Mouse (Mus musculus): ENCODE results near the gene Acy3. TPM values are rescaled to one million over a fixed set of nuclear protein-coding genes. Genes with fewer than 3 reads are reported as not detected.

The Acy3 gene
- polyA plus RNA-seq, 1 experiment from 2014 or later, result 4.6 TPM

DNA sequence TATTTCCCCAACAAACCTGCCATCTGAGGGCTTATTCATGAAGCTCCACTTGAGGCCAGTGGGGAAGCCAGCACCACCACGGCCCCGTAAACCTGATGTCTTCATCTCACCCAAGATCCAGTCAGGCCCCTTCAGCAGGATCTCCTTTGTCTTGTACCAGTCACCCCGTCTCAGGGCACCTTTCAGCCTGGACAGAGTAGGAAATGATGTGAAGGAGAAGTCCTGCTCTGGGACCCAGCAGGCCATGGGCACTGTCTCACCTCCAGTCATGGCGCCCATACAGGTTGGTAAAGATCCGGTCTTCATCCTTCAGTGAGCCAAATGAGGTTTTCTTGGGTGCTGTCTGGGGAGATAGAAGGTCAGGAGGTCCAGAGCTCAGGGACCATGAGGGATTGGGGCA lies 24.7 kb downstream of the Acy3 start:
- H3K9ac ChIP-seq, result no peak overlapping the region
- peak overlapping the region; percentile 7; the same call in 1 of the 2 replicates for H3K4me3 ChIP-seq
- H3K27me3 ChIP-seq, result no peaks in the 10 kb centered on the region
- H3K36me3 ChIP-seq, result peaks cover 50% of the 10 kb centered on the region
- peaks cover 6% of the 10 kb centered on the region for H3K4me1 ChIP-seq
- ATAC-seq (ENCODE audit: low FRiP score, low read depth), result no peak
- H3K9me3 ChIP-seq, result no peaks in the 10 kb centered on the region
- no peak overlapping the region for H3K27ac ChIP-seq
- WGBS, result 92% methylated on average over 5 of the region's 5 CpGs
- peak overlapping the region; percentile 81; the same call in 1 of the 2 replicates for H3K4me2 ChIP-seq (replicated peaks)

DNA sequence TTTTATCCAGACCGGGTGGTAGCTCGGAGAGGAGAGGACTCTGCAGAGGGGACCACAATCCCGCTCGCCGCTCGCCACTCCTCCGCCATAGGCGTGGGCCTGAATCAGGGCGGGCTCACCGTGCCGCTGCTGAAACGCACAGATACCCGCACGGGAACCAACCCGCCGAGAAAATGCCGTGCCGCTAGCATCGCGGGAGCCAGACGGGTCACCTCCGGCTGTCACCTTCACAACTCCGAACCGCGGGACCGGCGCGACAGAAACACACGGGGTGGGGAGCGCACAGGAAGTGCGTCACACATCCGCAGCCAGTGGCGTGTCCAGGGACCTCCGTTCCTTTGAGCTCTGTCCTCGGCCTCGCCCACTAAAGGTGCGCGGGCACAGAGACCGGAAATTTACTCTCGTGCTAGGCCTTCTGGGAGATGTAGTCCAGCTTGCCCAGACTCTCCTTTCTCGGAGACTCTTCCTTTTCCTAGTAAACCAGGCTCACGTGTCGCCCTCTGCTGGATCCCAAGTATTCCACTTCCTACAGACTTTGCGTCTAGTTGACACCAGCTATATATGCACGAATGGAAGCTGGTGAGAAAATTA lies 26.2 kb downstream of the Acy3 start, which contains the start of gene Ndufv1:
Ndufv1 (minus strand) TSS at position 375 of the 591 bp plus-strand sequence.
- peak within 1 kb of the TSS; percentile 44 for H3K27ac ChIP-seq
- peak within 1 kb of the TSS; percentile 83 for H3K4me3 ChIP-seq

DNA sequence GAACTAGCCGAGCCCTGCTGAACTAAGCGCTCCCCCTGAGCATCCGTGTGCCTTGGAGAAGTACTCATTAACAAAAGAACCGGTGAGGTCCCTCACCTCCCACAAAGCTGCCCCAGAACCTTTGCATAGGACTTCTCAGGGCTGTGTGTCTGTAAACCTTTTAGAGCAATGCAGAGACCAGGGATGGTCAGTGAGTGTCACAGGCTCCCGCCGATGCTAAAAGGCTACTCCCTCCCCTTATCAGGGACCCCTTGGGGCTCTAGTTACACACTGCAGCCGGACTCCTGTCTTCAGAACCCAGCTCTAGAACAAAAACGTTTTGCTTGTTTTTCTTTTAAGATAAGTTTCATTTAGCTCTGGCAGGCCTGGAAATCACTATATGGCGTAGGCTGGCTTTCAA lies 26.7 kb downstream of the Acy3 start:
- peak overlapping the region; percentile 57 for H3K9ac ChIP-seq
- peak overlapping the region; percentile 62 for H3K4me2 ChIP-seq (replicated peaks)
- 21% methylated on average over 9 of the region's 9 CpGs for WGBS
- no peak; the same call in none of the 2 replicates for ATAC-seq (ENCODE audit: low FRiP score, low read depth)
- H3K27ac ChIP-seq, result no peak overlapping the region
- H3K4me1 ChIP-seq, result peaks cover 6% of the 10 kb centered on the region
- no peaks in the 10 kb centered on the region for H3K27me3 ChIP-seq
- H3K4me3 ChIP-seq, result peak overlapping the region; percentile 83
- no peaks in the 10 kb centered on the region for H3K9me3 ChIP-seq
- peaks cover 30% of the 10 kb centered on the region for H3K36me3 ChIP-seq

More for the DNA sequence above, 26.2 kb downstream of the Acy3 start, which contains the start of gene Ndufv1:
- peaks cover 35% of the 10 kb centered on the region for H3K36me3 ChIP-seq
- peak within 1 kb of the TSS; percentile 85 for H3K9ac ChIP-seq
- peak within 1 kb of the TSS; percentile 81 for H3K4me2 ChIP-seq (replicated peaks)
- peak; percentile 99 for ATAC-seq (ENCODE audit: low FRiP score, low read depth)
- no peaks in the 10 kb centered on the region for H3K27me3 ChIP-seq
- under 1% methylated on average over 45 of the region's 45 CpGs for WGBS
- peaks cover 6% of the 10 kb centered on the region for H3K4me1 ChIP-seq
- H3K9me3 ChIP-seq, result no peaks in the 10 kb centered on the region

DNA sequence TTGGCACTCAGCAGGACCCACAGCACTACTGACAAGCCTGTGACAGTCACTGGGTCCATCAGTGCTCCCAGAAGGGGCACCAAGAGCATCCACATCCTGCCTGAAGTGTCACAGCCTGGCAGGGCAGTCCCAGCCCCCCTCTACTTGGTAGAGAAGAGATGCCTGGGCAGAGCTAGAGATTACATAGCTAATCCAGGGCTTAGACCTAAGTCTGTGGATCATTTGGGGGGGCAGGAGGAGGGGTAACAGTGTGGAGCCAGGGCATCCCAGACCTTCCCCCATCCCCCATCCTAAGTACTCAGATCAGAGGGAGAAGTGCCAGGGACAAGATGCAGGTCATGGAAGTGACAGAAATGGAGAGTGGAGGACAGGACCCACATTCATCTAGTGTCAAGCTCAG lies 28.4 kb downstream of the Acy3 start:
- no peaks in the 10 kb centered on the region for H3K27me3 ChIP-seq
- no peak overlapping the region for H3K4me3 ChIP-seq
- peaks cover 14% of the 10 kb centered on the region for H3K4me1 ChIP-seq
- H3K4me2 ChIP-seq (replicated peaks), result no peak overlapping the region
- no peak overlapping the region for H3K27ac ChIP-seq
- peaks cover 12% of the 10 kb centered on the region for H3K36me3 ChIP-seq
- H3K9me3 ChIP-seq, result no peaks in the 10 kb centered on the region
- 0 out of 2 replicates have a peak overlapping the region, but pooled peaks have one; percentile 45 for H3K9ac ChIP-seq
- ATAC-seq (ENCODE audit: low FRiP score, low read depth), result no peak

DNA sequence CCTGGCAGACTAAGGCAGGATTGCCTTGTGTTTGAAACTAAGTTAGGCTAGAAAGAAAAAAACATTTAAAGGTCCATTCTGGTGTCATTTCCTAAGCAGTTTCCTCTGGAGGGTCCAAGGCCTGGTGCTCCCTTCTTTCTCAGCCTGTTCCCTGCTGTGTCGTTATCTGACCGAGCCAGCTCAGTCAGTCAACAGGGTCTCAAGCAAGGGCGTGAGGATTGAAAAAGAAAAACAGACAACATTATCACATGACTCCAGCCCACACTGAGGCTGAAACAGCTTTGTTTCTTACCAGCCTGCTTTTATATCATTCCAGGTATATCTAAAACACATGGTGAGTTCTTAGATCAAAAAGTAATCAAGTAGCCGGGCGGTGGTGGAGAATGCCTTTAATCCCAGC lies 29.3 kb downstream of the Acy3 start:
- ATAC-seq (ENCODE audit: low FRiP score, low read depth), result no peak

DNA sequence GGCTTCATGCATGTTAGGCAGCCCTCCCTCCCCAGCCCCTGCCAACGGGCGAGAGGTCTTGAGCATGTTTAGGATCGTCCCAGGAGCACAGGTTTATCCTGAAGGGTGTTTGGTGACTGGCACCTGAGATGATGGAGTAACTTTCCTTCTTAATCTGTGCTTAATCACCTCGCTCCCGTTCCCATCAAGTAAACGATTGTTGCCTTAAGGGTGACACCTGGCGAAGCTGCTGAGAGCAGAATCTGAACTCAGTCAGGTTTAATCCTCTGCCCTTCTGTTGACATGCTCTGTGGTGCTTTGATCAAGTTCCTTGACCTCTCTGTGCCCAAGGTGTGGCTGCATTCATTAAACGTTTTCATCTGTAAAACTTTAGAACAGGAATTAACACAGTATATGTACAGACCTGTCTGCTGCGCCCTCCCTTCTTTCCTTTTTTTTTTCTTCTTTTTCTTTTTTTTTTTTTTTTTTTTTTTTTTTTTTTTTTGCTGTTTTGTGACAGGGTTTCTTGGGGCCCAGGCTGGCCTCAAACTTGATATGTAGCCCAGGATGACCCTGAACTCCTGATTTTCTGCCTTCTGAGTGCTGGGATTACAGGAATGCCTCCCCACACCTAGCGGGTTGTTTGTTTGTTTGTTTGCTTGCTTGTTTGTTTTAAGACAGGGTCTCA lies 31.7 kb downstream of the Acy3 start:
- no peaks in the 10 kb centered on the region for H3K36me3 ChIP-seq
- WGBS, result 55% methylated on average over 10 of the region's 10 CpGs
- H3K27me3 ChIP-seq, result no peaks in the 10 kb centered on the region
- H3K4me3 ChIP-seq, result no peak overlapping the region
- no peak overlapping the region for H3K4me2 ChIP-seq (replicated peaks)
- no peak for ATAC-seq (ENCODE audit: low FRiP score, low read depth)
- no peaks in the 10 kb centered on the region for H3K9me3 ChIP-seq
- H3K9ac ChIP-seq, result no peak overlapping the region
- no peak overlapping the region for H3K27ac ChIP-seq
- peaks cover 8% of the 10 kb centered on the region; the same call in 1 of the 2 replicates for H3K4me1 ChIP-seq

More for the DNA sequence above, 29.3 kb downstream of the Acy3 start:
- H3K4me3 ChIP-seq, result no peak overlapping the region
- 50% methylated on average over 5 of the region's 5 CpGs for WGBS
- H3K4me2 ChIP-seq (replicated peaks), result no peak overlapping the region
- H3K4me1 ChIP-seq, result peaks cover 14% of the 10 kb centered on the region
- H3K36me3 ChIP-seq, result peaks cover 5% of the 10 kb centered on the region
- no peak overlapping the region for H3K27ac ChIP-seq
- no peak overlapping the region for H3K9ac ChIP-seq
- no peaks in the 10 kb centered on the region for H3K27me3 ChIP-seq
- H3K9me3 ChIP-seq, result no peaks in the 10 kb centered on the region

DNA sequence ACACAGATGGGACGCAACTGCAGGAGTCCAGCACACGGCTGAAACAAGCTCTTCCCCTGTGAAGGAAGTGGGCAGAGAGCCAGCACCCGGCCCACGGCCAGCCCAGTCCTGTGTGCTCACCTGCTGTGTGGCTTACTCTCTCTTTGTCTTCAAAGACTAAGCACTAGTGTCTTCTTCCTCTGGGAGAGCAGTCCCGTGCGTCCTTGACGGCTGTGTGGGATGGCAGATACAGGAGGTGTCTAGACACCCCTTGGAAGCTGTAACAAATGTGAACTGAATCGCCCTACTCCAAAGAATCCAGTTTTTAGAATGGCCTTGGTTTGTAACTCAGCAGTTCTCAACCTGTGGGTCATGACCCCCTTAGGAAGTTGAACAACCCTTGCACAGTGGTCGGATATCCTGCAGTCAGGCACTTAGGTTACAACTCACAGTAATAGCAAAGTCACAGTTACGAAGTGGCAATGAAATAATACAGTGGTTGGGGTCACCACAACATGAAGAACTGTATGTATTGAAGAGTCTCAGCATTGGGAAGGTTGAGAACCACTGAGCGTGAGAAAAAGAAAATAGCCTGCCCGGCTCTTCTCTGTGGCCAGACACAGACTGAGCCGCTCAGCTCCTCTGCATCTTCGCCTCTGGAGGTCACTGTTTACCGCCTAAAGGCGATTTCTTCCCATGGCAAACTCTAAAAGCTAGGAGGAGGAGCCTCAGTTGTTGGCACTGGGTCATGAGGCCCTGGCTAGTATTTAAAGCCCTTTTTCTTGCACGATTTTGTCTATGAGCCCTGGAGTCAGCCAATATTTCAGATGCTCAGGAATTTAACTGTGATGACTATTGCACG lies 32.6 kb downstream of the Acy3 start:
- peak; percentile 86 for ATAC-seq (ENCODE audit: low FRiP score, low read depth)
- H3K27ac ChIP-seq, result no peak overlapping the region
- H3K27me3 ChIP-seq, result no peaks in the 10 kb centered on the region
- H3K36me3 ChIP-seq, result no peaks in the 10 kb centered on the region
- H3K9ac ChIP-seq, result no peak overlapping the region
- WGBS, result 39% methylated on average over 18 of the region's 18 CpGs
- H3K9me3 ChIP-seq, result no peaks in the 10 kb centered on the region
- no peak overlapping the region for H3K4me3 ChIP-seq
- H3K4me2 ChIP-seq (replicated peaks), result no peak overlapping the region
- peaks cover 8% of the 10 kb centered on the region; the same call in 1 of the 2 replicates for H3K4me1 ChIP-seq

DNA sequence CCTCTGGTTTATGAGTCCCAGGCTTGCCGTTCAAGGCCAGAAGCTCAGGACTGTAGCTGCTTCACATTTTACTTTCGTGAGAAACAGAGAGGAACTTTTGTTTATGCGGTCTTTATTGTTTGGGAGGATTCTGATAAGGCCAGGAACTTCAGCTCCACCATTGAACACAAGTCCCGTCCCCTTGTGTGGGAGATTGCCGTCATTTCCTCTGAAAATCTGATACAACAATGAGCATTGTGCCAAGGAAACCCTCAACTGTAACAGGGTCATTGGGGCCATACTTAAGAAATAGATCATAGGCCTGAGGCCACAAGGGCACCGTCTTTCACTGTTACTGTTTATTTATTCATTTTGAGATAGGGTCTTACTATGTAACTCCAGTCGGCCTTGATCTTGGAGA lies 36.8 kb downstream of the Acy3 start:
- Histone ChIP-seq H3K9ac (no peak overlapping the region), H3K4me3 (no peak overlapping the region), H3K27ac (no peak overlapping the region), H3K27me3 (no peaks in the 10 kb centered on the region), H3K4me1 (peaks cover 8% of the 10 kb centered on the region; the same call in 1 of the 2 replicates), H3K4me2 (replicated peaks) (no peak overlapping the region), H3K9me3 (0 out of 2 replicates have a peak, but pooled peaks cover 6% of the 10 kb centered on the region), H3K36me3 (no peaks in the 10 kb centered on the region)
- WGBS, result 74% methylated on average over 7 of the region's 7 CpGs
- ATAC-seq (ENCODE audit: low FRiP score, low read depth), result no peak

DNA sequence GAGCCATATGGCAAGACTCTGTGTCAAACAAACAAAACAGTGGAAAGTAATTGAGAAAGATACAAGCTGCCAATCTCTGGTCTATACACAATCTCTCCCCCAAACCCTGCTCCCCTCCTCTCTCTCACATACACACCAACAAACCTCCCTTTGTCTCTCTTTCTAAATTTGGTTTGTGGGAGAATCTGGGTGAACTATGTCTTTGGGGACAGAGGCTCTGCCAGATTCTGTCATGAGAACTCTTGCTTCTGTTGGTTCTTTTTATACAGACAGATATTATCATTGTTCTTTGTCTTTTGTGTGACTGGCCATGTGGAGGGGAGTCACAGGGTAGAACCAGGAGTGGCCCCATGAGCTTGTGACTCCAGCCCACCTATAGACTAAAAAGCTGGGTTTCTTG lies 41.2 kb downstream of the Acy3 start:
- H3K9ac ChIP-seq, result no peak overlapping the region
- H3K4me3 ChIP-seq, result no peak overlapping the region
- H3K9me3 ChIP-seq, result 0 out of 2 replicates have a peak, but pooled peaks cover 6% of the 10 kb centered on the region
- no peak for ATAC-seq (ENCODE audit: low FRiP score, low read depth)
- no peaks in the 10 kb centered on the region for H3K27me3 ChIP-seq
- H3K36me3 ChIP-seq, result no peaks in the 10 kb centered on the region
- no peak overlapping the region for H3K27ac ChIP-seq
- H3K4me2 ChIP-seq (replicated peaks), result no peak overlapping the region
- no peaks in the 10 kb centered on the region for H3K4me1 ChIP-seq

DNA sequence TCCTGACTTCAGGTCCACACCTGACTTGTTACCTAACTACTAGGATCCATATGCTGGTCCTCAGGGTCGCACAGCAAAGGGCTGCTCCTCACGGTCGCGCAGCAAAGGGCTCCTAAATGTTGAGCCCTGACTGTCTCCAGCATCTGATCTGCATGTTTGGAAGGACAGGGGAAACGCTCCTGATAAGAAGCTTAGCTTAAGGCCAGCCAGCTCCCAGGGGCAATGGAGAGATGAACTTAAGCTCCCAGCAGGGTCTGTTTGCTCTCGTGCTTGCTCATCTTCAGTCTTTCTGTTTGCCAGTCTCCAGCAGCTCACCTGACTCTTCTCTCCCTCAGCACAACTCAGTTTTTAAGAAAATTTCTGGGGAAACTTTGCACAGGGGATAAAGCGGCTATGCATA lies 46.3 kb downstream of the Acy3 start:
- ATAC-seq (ENCODE audit: low FRiP score, low read depth), result no peak
- Histone ChIP-seq H3K36me3 (peaks cover 18% of the 10 kb centered on the region), H3K4me2 (replicated peaks) (no peak overlapping the region), H3K9ac (no peak overlapping the region), H3K4me3 (no peak overlapping the region), H3K27ac (no peak overlapping the region), H3K27me3 (no peaks in the 10 kb centered on the region), H3K9me3 (no peaks in the 10 kb centered on the region), H3K4me1 (peaks cover 13% of the 10 kb centered on the region)
- 68% methylated on average over 7 of the region's 7 CpGs for WGBS

DNA sequence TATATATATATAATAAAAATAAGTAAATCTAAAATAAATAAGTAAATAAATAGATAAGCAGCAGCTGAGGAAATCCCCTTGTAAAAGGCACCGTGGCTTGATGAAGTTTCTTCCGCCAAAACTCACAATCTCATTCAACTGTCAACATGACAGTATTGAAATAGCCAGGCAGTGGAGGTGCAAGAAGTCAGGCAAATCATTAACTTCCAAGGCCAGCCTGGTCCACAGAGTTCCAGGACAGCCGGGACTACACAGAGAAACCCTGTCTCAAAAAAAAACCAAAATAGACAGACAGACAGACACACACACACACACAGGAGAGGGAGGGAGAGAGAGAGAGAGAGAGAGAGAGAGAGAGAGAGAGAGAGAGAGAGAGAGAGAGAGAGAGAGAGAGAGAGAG lies 46.9 kb downstream of the Acy3 start:
- Histone ChIP-seq H3K27ac (no peak overlapping the region), H3K4me1 (peaks cover 15% of the 10 kb centered on the region), H3K4me3 (no peak overlapping the region), H3K4me2 (replicated peaks) (no peak overlapping the region), H3K9ac (no peak overlapping the region), H3K27me3 (no peaks in the 10 kb centered on the region), H3K36me3 (peaks cover 18% of the 10 kb centered on the region), H3K9me3 (no peaks in the 10 kb centered on the region)
- no peak for ATAC-seq (ENCODE audit: low FRiP score, low read depth)
- WGBS, result 83% methylated on average over 3 of the region's 3 CpGs

DNA sequence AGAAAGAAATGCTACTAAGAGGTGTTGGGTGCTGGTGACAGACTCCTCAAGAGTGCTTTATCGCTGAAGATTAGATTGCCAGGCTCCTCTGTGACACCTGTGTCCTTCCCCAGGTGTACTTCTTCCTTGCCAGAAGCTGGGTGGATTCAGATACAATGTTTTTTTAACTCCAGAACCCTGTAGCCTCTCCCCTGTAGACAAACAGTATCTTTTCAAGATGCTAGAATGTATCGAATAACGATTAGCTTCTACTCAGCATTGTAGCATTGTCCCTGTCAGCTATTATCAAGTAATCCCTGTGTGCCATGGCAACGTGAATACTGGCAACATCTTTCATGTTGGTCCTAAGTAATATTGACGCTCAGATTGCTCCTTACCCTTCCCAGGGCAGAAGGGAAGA lies 47.4 kb downstream of the Acy3 start:
- 68% methylated on average over 5 of the region's 5 CpGs for WGBS
- ATAC-seq (ENCODE audit: low FRiP score, low read depth), result no peak

More for the DNA sequence above, 47.4 kb downstream of the Acy3 start:
- H3K4me3 ChIP-seq, result no peak overlapping the region
- H3K4me1 ChIP-seq, result peaks cover 16% of the 10 kb centered on the region
- no peak overlapping the region for H3K27ac ChIP-seq
- H3K9me3 ChIP-seq, result no peaks in the 10 kb centered on the region
- H3K27me3 ChIP-seq, result no peaks in the 10 kb centered on the region
- H3K4me2 ChIP-seq (replicated peaks), result no peak overlapping the region
- peaks cover 18% of the 10 kb centered on the region for H3K36me3 ChIP-seq
- no peak overlapping the region for H3K9ac ChIP-seq
